8 mouse cellular contexts compared by ENCODE assay signal in genomic region chr14:54482498-54482897, GRCm38 (mm10). TPM values are rescaled to one million over a fixed set of nuclear protein-coding genes. Genes with fewer than 3 reads are reported as not detected.
DNase-seq lines count a peak whose midpoint lies in the region; ATAC-seq lines count a peak whose summit lies in the region.

No protein-coding gene starts in this region.

- ATAC-seq in inflammation-experienced regulatory T-cells, adult 6 months, result no peak

- DNase-seq in cerebellum, postnatal 25 days, result peak; percentile 24 to 53
- DNase-seq in cerebellum, adult 9-11 months, result no peak
- DNase-seq in right cerebral cortex, postnatal 14 days, result peak; percentile 39
- DNase-seq in right cerebral cortex, adult 18-20 months, result no peak
- peak; percentile 56 for DNase-seq in forelimb bud, embryonic 11.5 days (ENCODE audit: low read depth, low spot score)
- peak; percentile 38 to 60 for DNase-seq in monocyte, adult 2 months (ENCODE audit: low read depth in 1 of 2, low spot score in 2 of 2)
- no peak for DNase-seq in frontal cortex, postnatal 10 days (ENCODE audit: low spot score in 2 of 2)

RNA-seq across cellular contexts. Expression of gene Rem2, which starts 6.6 kb away (rescaled TPM):
- under 1 TPM; 0.50 to 0.58 (median 0.57) TPM for polyA plus RNA-seq in inflammation-experienced regulatory T-cells, adult 6 months (2017; shearing (Covaris generic))

RNA-seq across cellular contexts. Expression of gene Lrp10, which starts 18.6 kb away (rescaled TPM):
- 10 to 100 TPM; 52.5 to 66.4 (median 63.3) TPM for polyA plus RNA-seq in inflammation-experienced regulatory T-cells, adult 6 months (2017; shearing (Covaris generic))

RNA-seq across cellular contexts. Expression of gene Prmt5, which starts 34.8 kb away (rescaled TPM):
- 10 to 100 TPM; 27.9 to 47.0 (median 36.6) TPM for polyA plus RNA-seq in inflammation-experienced regulatory T-cells, adult 6 months (2017; shearing (Covaris generic))

RNA-seq across cellular contexts. Expression of gene Mmp14, which starts 51.1 kb away (rescaled TPM):
- polyA plus RNA-seq in inflammation-experienced regulatory T-cells, adult 6 months (2017; shearing (Covaris generic)), result under 1 TPM in 2 of 3 experiments, not detected in 1; 0.29 to 0.47 TPM

RNA-seq across cellular contexts. Expression of gene Mrpl52, which starts 55.8 kb away (rescaled TPM):
- polyA plus RNA-seq in inflammation-experienced regulatory T-cells, adult 6 months (2017; shearing (Covaris generic)), result 100 to 1,000 TPM; 253 to 303 (median 292) TPM

Comparison
In these comparisons a context has a peak if more than half of its experiments do, and no peak if none do; other contexts are left out.
1. DNase-seq: peak in cerebellum, postnatal 25 days (2 of 2), right cerebral cortex, postnatal 14 days (single experiment), forelimb bud, embryonic 11.5 days (single experiment) and monocyte, adult 2 months (2 of 2); none in cerebellum, adult 9-11 months (single experiment), right cerebral cortex, adult 18-20 months (single experiment) and frontal cortex, postnatal 10 days (0 of 2).